Mouse (Mus musculus): ENCODE results near the gene Rbms3. TPM values are rescaled to one million over a fixed set of nuclear protein-coding genes. Genes with fewer than 3 reads are reported as not detected.

Gene Rbms3
- polyA plus RNA-seq, 1 experiment from 2014 or later: 13.1 TPM

DNA sequence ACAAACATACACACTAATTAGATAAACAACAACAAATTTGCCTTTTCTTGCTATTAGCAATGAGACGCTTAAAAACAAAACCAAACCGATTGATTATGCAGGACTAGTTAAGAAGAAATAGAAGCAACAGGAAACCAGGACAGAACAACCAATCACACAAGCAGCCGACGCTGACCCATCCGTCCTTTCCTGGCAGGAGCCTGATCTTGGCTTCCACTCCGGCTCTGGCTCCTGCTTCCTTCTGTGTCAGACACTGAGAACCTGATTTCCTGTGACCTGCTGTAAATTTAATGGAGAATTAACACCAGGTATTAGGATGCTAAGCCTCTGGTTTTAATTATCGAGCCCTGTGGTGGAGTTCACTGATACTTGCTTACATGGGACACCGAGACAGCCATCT, 706.6 kb downstream of the Rbms3 start:
- WGBS: 84% methylated on average over 8 of the region's 8 CpGs
- H3K4me3 ChIP-seq (ENCODE audit: low read depth, low read length): no peak overlapping the region
- no peak overlapping the region for H3K27ac ChIP-seq (ENCODE audit: low read depth, low read length)
- no peak overlapping the region for H3K9ac ChIP-seq (ENCODE audit: low read depth, low read length)
- no peak for TF ChIP-seq CTCF (IDR thresholded peaks at IDR 0.05; ENCODE audit: low read depth)
- ATAC-seq: no peak
- H3K9me3 ChIP-seq (ENCODE audit: control insufficient read depth): no peaks in the 10 kb centered on the region
- H3K27me3 ChIP-seq (replicated peaks; ENCODE audit: control insufficient read depth, insufficient read depth, low read length): no peaks in the 10 kb centered on the region
- H3K36me3 ChIP-seq (ENCODE audit: control insufficient read depth, insufficient read depth): no peaks in the 10 kb centered on the region
- H3K4me1 ChIP-seq (replicated peaks; ENCODE audit: control insufficient read depth, insufficient read depth, low read length): no peaks in the 10 kb centered on the region
- H3K4me2 ChIP-seq (replicated peaks; ENCODE audit: low read depth): no peak overlapping the region

DNA sequence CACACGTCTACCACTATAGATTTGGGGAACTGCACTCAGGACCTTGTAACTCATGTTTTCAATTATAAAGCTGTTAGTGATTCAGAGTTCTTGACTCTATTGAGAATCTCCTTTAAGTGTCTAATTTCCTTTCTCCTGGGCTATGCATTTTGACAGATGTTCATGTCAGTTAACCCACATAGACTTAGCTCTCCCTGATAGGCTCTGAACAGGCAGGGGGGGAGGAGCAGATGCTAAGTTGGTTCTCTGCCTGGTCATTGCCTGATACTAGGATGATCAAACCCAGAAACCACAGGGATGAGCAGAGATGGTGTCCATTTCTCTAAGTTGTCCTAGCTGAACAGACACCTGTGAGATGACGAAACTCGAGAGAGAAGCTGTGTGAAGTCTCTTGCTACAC, 707.2 kb downstream of the Rbms3 start:
- Histone ChIP-seq H3K9ac (ENCODE audit: low read depth, low read length) (no peak overlapping the region), H3K27ac (ENCODE audit: low read depth, low read length) (no peak overlapping the region), H3K4me3 (ENCODE audit: low read depth, low read length) (no peak overlapping the region), H3K36me3 (ENCODE audit: control insufficient read depth, insufficient read depth) (no peaks in the 10 kb centered on the region), H3K4me2 (replicated peaks; ENCODE audit: low read depth) (no peak overlapping the region), H3K4me1 (replicated peaks; ENCODE audit: control insufficient read depth, insufficient read depth, low read length) (no peaks in the 10 kb centered on the region), H3K9me3 (ENCODE audit: control insufficient read depth) (no peaks in the 10 kb centered on the region), H3K27me3 (replicated peaks; ENCODE audit: control insufficient read depth, insufficient read depth, low read length) (no peaks in the 10 kb centered on the region)
- no peak for ATAC-seq
- 89% methylated on average over 3 of the region's 3 CpGs for WGBS
- TF ChIP-seq CTCF (IDR thresholded peaks at IDR 0.05; ENCODE audit: low read depth): no peak

DNA sequence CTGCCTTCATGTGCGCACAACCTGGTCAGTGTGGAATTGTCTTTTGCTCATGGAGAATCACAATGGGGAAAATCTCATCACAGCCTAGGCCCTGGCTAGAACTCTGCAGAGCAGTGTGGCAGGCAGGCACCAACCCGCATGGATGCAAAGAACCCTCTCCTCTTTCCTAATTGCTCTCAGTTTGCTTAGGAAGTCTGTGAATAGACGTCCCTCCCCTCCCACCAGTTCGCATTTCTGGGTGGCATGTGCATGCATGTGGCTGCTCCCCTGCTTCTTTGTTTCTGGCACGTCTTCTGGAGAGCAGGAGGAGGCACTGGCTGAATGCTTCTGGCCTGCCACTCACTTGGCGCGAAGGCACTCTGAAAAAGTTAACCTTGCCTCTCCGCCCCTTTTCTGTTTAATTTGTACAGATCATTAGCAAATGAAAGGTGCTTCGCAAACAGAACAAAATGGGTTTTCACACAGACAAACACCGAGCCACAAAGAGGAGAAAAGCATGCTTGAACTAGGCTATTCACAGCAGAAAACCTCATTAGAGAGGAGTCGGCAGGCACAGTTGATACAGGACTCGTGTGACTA, 710.2 kb downstream of the Rbms3 start:
- H3K27ac ChIP-seq (ENCODE audit: low read depth, low read length): no peak overlapping the region
- TF ChIP-seq CTCF (IDR thresholded peaks at IDR 0.05; ENCODE audit: low read depth): no peak
- ATAC-seq: no peak

DNA sequence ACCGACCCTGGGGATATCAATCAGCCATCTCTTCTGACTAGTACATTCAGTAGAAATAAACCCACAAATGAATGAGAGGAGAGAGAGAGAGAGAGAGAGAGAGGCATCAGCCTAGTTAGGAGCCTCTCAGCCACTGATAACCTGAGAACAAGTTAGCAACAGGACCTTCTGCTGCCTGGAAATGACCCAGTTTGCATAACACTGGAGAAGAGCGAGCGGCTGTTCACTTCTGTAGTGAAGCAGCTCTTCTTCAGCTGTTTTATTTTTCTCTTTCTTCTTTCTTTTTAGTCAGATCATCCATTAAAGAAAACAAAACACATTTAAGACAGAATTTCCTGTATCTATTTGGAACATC, 717.2 kb downstream of the Rbms3 start:
- WGBS: 42% methylated on average over 3 of the region's 3 CpGs
- H3K27ac ChIP-seq (ENCODE audit: low read depth, low read length): no peak overlapping the region
- no peaks in the 10 kb centered on the region for H3K9me3 ChIP-seq (ENCODE audit: control insufficient read depth)
- no peaks in the 10 kb centered on the region for H3K4me1 ChIP-seq (replicated peaks; ENCODE audit: control insufficient read depth, insufficient read depth, low read length)
- no peak overlapping the region for H3K9ac ChIP-seq (ENCODE audit: low read depth, low read length)
- no peak overlapping the region for H3K4me3 ChIP-seq (ENCODE audit: low read depth, low read length)
- no peak for ATAC-seq
- TF ChIP-seq CTCF (IDR thresholded peaks at IDR 0.05; ENCODE audit: low read depth): no peak
- no peaks in the 10 kb centered on the region for H3K27me3 ChIP-seq (replicated peaks; ENCODE audit: control insufficient read depth, insufficient read depth, low read length)
- no peaks in the 10 kb centered on the region for H3K36me3 ChIP-seq (ENCODE audit: control insufficient read depth, insufficient read depth)
- H3K4me2 ChIP-seq (replicated peaks; ENCODE audit: low read depth): no peak overlapping the region

More for the DNA sequence above, 710.2 kb downstream of the Rbms3 start:
- no peaks in the 10 kb centered on the region for H3K9me3 ChIP-seq (ENCODE audit: control insufficient read depth)
- no peak overlapping the region for H3K4me2 ChIP-seq (replicated peaks; ENCODE audit: low read depth)
- 61% methylated on average over 12 of the region's 12 CpGs for WGBS
- H3K4me3 ChIP-seq (ENCODE audit: low read depth, low read length): no peak overlapping the region
- H3K36me3 ChIP-seq (ENCODE audit: control insufficient read depth, insufficient read depth): no peaks in the 10 kb centered on the region
- no peaks in the 10 kb centered on the region for H3K27me3 ChIP-seq (replicated peaks; ENCODE audit: control insufficient read depth, insufficient read depth, low read length)
- H3K9ac ChIP-seq (ENCODE audit: low read depth, low read length): no peak overlapping the region
- no peaks in the 10 kb centered on the region for H3K4me1 ChIP-seq (replicated peaks; ENCODE audit: control insufficient read depth, insufficient read depth, low read length)

DNA sequence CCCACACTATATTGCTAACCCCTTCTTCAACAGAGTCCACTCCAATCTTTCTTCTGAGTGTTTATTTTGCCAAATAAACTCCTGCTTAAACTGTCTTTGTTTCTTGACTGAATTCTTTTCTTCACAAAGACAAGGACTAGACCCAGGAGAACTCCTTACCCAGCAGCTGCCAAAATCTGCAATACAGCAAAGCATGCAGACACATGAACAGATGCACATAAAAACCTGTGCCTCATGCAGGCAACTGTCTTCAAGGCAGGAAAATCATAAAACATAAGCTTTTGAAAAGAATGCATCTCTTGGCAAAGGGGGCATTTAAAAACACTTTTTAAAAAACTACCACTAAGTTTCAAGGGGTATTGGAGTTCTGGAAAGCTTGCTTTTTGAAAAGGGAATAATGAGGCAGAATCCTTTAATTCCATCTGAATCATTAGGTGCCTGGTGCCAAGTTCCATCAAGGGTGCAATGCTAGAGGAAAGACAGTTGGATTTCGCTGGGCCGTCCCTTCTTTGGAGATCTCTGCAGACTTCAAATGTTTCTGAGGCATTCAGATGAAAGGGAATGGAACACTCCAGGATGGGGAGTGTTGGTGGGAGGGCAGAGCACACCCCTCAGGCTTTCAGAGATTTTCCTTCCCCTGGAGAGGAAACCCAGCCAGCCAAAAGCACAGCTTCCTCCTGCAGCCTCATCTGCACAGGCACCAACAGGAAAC, 717.8 kb downstream of the Rbms3 start:
- no peaks in the 10 kb centered on the region for H3K4me1 ChIP-seq (replicated peaks; ENCODE audit: control insufficient read depth, insufficient read depth, low read length)
- no peak for ATAC-seq
- WGBS: 60% methylated on average over 2 of the region's 2 CpGs
- no peak for TF ChIP-seq CTCF (IDR thresholded peaks at IDR 0.05; ENCODE audit: low read depth)
- no peaks in the 10 kb centered on the region for H3K27me3 ChIP-seq (replicated peaks; ENCODE audit: control insufficient read depth, insufficient read depth, low read length)
- no peak overlapping the region for H3K27ac ChIP-seq (ENCODE audit: low read depth, low read length)
- no peak overlapping the region for H3K4me2 ChIP-seq (replicated peaks; ENCODE audit: low read depth)
- H3K9me3 ChIP-seq (ENCODE audit: control insufficient read depth): no peaks in the 10 kb centered on the region
- no peak overlapping the region for H3K9ac ChIP-seq (ENCODE audit: low read depth, low read length)
- H3K36me3 ChIP-seq (ENCODE audit: control insufficient read depth, insufficient read depth): no peaks in the 10 kb centered on the region
- H3K4me3 ChIP-seq (ENCODE audit: low read depth, low read length): no peak overlapping the region

DNA sequence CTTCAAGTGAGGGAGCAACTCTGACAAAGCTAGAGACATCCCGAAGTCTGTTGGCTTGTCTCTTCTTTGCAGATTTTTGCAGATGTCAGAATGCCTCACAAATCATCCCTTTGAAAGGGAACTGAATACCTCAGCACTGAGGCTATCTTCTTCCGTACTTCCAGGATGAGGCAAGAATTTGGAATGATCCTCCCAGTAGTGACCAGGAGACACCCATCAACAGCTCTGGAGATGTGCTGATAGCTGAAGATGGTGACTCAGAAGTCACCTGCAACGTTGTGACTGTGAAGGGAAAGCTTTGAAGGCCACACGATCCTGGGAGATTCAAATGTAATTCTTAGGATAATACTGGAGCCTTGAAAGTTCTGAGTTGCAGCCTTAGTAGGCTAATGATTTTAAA, 720.2 kb downstream of the Rbms3 start:
- no peak overlapping the region for H3K27ac ChIP-seq (ENCODE audit: low read depth, low read length)
- H3K36me3 ChIP-seq (ENCODE audit: control insufficient read depth, insufficient read depth): no peaks in the 10 kb centered on the region
- no peak overlapping the region for H3K4me2 ChIP-seq (replicated peaks; ENCODE audit: low read depth)
- TF ChIP-seq CTCF (IDR thresholded peaks at IDR 0.05; ENCODE audit: low read depth): no peak
- no peak overlapping the region for H3K9ac ChIP-seq (ENCODE audit: low read depth, low read length)
- ATAC-seq: no peak
- WGBS: 74% methylated on average over 4 of the region's 4 CpGs
- H3K27me3 ChIP-seq (replicated peaks; ENCODE audit: control insufficient read depth, insufficient read depth, low read length): no peaks in the 10 kb centered on the region
- no peak overlapping the region for H3K4me3 ChIP-seq (ENCODE audit: low read depth, low read length)
- H3K4me1 ChIP-seq (replicated peaks; ENCODE audit: control insufficient read depth, insufficient read depth, low read length): no peaks in the 10 kb centered on the region
- no peaks in the 10 kb centered on the region for H3K9me3 ChIP-seq (ENCODE audit: control insufficient read depth)
